Mouse (Mus musculus): ENCODE results near the gene Arrdc5. TPM values are rescaled to one million over a fixed set of nuclear protein-coding genes. Genes with fewer than 3 reads are reported as not detected.

The Arrdc5 gene
- polyA plus RNA-seq, 1 experiment from 2014 or later: not detected

DNA sequence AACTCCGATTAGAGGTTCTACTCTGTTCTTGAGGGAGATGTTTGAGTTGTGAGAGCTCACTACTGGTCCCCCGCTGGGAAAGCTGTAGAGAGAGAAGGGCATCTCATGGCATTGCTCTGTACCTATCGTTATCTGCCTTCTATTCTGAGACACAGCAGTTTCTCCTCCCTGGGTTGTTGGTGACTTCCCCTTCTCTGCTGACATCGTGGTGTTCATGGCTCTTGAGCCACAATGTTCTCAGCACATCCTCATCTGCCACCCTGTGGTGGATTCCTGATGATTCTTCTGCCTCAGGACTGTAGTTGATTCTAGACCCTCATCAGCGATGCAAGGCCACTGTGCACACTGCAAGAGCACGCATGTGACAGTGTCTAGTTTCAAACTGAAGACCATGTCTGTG is 37.7 kb upstream of the Arrdc5 start:
- H3K4me1 ChIP-seq (ENCODE audit: insufficient read depth): peaks cover 3% of the 10 kb centered on the region; the same call in 1 of the 2 replicates

DNA sequence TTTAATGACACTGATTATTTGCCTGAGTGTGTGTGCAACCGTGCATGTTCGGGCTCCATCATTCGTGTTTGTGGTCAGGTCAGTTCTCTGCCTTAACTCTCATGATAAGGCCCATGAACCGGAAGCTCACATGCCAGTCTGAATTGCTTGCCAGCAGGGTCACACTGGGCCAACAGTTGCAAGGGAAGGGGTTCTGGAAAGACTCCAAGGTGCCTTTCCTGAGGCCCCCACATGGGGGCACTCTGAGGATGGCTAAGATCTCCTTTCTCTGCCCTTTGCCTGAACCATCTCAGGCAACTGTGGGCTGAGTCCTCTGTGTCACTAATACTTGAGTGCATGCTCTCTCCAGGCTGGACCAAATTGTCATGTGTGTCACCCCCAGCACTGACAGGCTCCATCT is 37.1 kb upstream of the Arrdc5 start:
- Histone ChIP-seq H3K9ac (replicated peaks) (no peak overlapping the region), H3K4me1 (ENCODE audit: insufficient read depth) (peaks cover 3% of the 10 kb centered on the region; the same call in 1 of the 2 replicates), H3K27ac (ENCODE audit: low read depth) (no peak overlapping the region), H3K36me3 (replicated peaks; ENCODE audit: insufficient read depth, low read length) (no peaks in the 10 kb centered on the region; the same call in 1 of the 2 replicates), H3K27me3 (ENCODE audit: insufficient read depth, low read length) (no peaks in the 10 kb centered on the region), H3K4me3 (ENCODE audit: low read depth, low read length) (no peak overlapping the region), H3K4me2 (ENCODE audit: low read depth, low read length) (no peak overlapping the region), H3K9me3 (ENCODE audit: low read length) (no peaks in the 10 kb centered on the region)
- DNase-seq (peak; percentile 59), ATAC-seq (peak; percentile 31; the same call in 1 of the 2 replicates)
- 30% methylated on average over 4 of the region's 4 CpGs for WGBS (ENCODE audit: insufficient replicate concordance)
- no peak for TF ChIP-seq EP300 (IDR thresholded peaks at IDR 0.05; ENCODE audit: low read depth)
- peak; percentile 71 for TF ChIP-seq CTCF (IDR thresholded peaks at IDR 0.05; ENCODE audit: low read depth)

More for the DNA sequence above, 37.7 kb upstream of the Arrdc5 start:
- Histone ChIP-seq H3K27ac (ENCODE audit: low read depth) (no peak overlapping the region), H3K9me3 (ENCODE audit: low read length) (no peaks in the 10 kb centered on the region), H3K36me3 (replicated peaks; ENCODE audit: insufficient read depth, low read length) (no peaks in the 10 kb centered on the region; the same call in 1 of the 2 replicates), H3K27me3 (ENCODE audit: insufficient read depth, low read length) (no peaks in the 10 kb centered on the region), H3K4me2 (ENCODE audit: low read depth, low read length) (no peak overlapping the region), H3K9ac (replicated peaks) (no peak overlapping the region), H3K4me3 (ENCODE audit: low read depth, low read length) (no peak overlapping the region)
- 61% methylated on average over 6 of the region's 6 CpGs for WGBS (ENCODE audit: insufficient replicate concordance)
- ATAC-seq: no peak
- no peak for DNase-seq
- TF ChIP-seq CTCF (IDR thresholded peaks at IDR 0.05; ENCODE audit: low read depth) (peak; percentile 29), EP300 (IDR thresholded peaks at IDR 0.05; ENCODE audit: low read depth) (no peak)

DNA sequence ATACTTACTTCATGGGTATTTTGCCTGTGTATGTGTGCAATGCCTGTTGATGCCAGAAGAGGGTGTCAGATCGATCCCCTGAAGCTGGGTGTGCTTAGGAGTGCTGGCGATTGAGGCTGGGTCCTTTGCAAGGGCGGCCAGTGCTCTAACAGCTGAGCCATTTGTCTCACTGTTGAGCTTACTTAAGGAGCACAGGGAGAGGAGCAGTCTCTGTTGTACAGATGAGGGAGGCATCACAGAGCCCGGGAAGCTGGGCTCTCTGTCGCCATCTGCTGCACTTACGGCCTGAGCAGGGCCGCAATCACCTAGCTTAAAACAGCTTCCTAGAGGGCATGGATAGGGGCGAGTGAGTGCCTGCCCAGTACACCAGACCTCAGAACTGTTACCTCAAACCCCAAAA is 32.9 kb upstream of the Arrdc5 start:
- no peaks in the 10 kb centered on the region for H3K27me3 ChIP-seq (ENCODE audit: insufficient read depth, low read length)
- H3K9me3 ChIP-seq (ENCODE audit: low read length): no peaks in the 10 kb centered on the region
- peaks cover 30% of the 10 kb centered on the region for H3K4me1 ChIP-seq (ENCODE audit: insufficient read depth)
- no peak for DNase-seq
- TF ChIP-seq EP300 (IDR thresholded peaks at IDR 0.05; ENCODE audit: low read depth) (no peak), CTCF (IDR thresholded peaks at IDR 0.05; ENCODE audit: low read depth) (peak; percentile 57)
- no peak overlapping the region for H3K27ac ChIP-seq (ENCODE audit: low read depth)
- H3K4me2 ChIP-seq (ENCODE audit: low read depth, low read length): no peak overlapping the region
- WGBS (ENCODE audit: insufficient replicate concordance): 61% methylated on average over 8 of the region's 8 CpGs
- no peak overlapping the region for H3K4me3 ChIP-seq (ENCODE audit: low read depth, low read length)
- ATAC-seq: no peak
- no peaks in the 10 kb centered on the region for H3K36me3 ChIP-seq (replicated peaks; ENCODE audit: insufficient read depth, low read length)
- no peak overlapping the region for H3K9ac ChIP-seq (replicated peaks)

DNA sequence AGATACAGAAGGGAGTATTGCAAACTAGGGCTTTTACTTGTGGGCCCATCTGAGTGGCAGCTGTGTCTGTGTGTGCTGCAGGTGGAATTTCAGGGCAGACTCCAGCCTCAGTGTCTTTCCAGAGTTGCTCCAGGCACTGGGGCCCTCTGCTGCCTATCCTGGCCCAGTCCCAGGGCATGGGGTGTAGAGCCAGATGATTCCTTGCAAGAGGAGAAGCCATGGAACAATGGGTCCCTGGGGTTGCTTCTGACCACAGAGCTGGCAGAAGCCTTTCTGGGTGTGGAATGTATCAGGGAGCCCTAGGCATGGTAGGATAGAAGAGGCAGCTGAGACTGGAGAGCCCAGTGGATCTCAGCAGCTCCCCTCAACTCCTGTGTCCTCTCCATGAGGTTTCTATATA is 31.2 kb upstream of the Arrdc5 start:
- Histone ChIP-seq H3K27me3 (ENCODE audit: insufficient read depth, low read length) (no peaks in the 10 kb centered on the region), H3K9me3 (ENCODE audit: low read length) (no peaks in the 10 kb centered on the region), H3K4me2 (ENCODE audit: low read depth, low read length) (no peak overlapping the region), H3K4me3 (ENCODE audit: low read depth, low read length) (no peak overlapping the region), H3K9ac (replicated peaks) (no peak overlapping the region), H3K27ac (ENCODE audit: low read depth) (no peak overlapping the region), H3K36me3 (replicated peaks; ENCODE audit: insufficient read depth, low read length) (no peaks in the 10 kb centered on the region), H3K4me1 (ENCODE audit: insufficient read depth) (peaks cover 46% of the 10 kb centered on the region)
- no peak for ATAC-seq
- DNase-seq: no peak
- no peak for TF ChIP-seq CTCF (IDR thresholded peaks at IDR 0.05; ENCODE audit: low read depth)
- TF ChIP-seq EP300 (IDR thresholded peaks at IDR 0.05; ENCODE audit: low read depth): no peak

DNA sequence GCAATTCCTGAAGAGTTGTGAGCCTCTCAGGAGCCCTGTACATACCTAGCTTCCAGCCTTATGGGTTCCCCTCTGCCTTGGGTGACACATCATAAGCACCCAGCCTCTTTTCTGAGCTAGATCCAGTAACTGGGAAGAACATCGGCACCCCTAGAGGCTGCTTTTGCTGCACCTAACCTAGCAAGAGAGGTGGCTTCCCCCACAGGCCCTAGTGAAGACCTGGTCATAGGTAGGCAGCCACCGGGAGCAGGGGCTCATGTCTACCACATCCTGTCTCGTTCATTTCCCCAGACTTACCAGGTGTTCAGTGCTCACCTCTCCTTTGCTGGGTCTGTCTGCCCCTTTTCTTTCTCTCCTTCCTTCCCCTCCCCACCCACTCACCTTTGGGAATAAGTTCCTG is 30.3 kb upstream of the Arrdc5 start:
- no peak overlapping the region for H3K4me3 ChIP-seq (ENCODE audit: low read depth, low read length)
- no peaks in the 10 kb centered on the region for H3K36me3 ChIP-seq (replicated peaks; ENCODE audit: insufficient read depth, low read length)
- peak; percentile 26; the same call in 1 of the 2 replicates for TF ChIP-seq CTCF (IDR thresholded peaks at IDR 0.05; ENCODE audit: low read depth)
- no peak for TF ChIP-seq EP300 (IDR thresholded peaks at IDR 0.05; ENCODE audit: low read depth)
- H3K9me3 ChIP-seq (ENCODE audit: low read length): no peaks in the 10 kb centered on the region
- no peak overlapping the region for H3K9ac ChIP-seq (replicated peaks)
- no peak overlapping the region for H3K27ac ChIP-seq (ENCODE audit: low read depth)
- H3K4me2 ChIP-seq (ENCODE audit: low read depth, low read length): no peak overlapping the region
- no peak for ATAC-seq
- H3K27me3 ChIP-seq (ENCODE audit: insufficient read depth, low read length): no peaks in the 10 kb centered on the region
- 72% methylated on average over 3 of the region's 3 CpGs for WGBS (ENCODE audit: insufficient replicate concordance)
- peaks cover 47% of the 10 kb centered on the region for H3K4me1 ChIP-seq (ENCODE audit: insufficient read depth)
- DNase-seq: no peak

DNA sequence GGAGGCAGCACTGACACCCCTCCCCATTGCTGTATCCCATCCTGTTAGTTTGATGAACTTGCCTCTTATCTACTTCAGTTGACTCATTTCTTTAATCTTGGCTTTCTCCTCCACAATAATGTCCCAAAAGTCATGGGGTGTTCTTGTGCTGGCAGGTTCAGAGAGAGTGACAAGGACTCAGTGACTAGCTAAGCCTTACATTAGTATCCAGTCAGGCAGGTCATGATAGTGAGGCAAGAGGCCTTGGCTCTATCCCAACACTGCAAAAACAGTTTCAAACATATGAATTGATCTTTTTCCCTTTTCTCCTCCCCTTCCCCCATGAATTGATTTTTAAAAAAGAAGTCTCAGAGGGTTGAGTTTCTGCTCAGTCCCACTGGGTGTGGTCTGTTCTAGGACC is 29.2 kb upstream of the Arrdc5 start:
- ATAC-seq: no peak
- Histone ChIP-seq H3K27me3 (ENCODE audit: insufficient read depth, low read length) (no peaks in the 10 kb centered on the region), H3K36me3 (replicated peaks; ENCODE audit: insufficient read depth, low read length) (no peaks in the 10 kb centered on the region), H3K4me1 (ENCODE audit: insufficient read depth) (peaks cover 53% of the 10 kb centered on the region), H3K4me2 (ENCODE audit: low read depth, low read length) (no peak overlapping the region), H3K9ac (replicated peaks) (no peak overlapping the region), H3K27ac (ENCODE audit: low read depth) (peak overlapping the region; percentile 19; the same call in 1 of the 2 replicates), H3K9me3 (ENCODE audit: low read length) (no peaks in the 10 kb centered on the region), H3K4me3 (ENCODE audit: low read depth, low read length) (no peak overlapping the region)
- TF ChIP-seq EP300 (IDR thresholded peaks at IDR 0.05; ENCODE audit: low read depth) (no peak), CTCF (IDR thresholded peaks at IDR 0.05; ENCODE audit: low read depth) (no peak)
- peak; percentile 50 for DNase-seq
